Mouse (Mus musculus): ENCODE results near the gene Glp2r. TPM values are rescaled to one million over a fixed set of nuclear protein-coding genes. Genes with fewer than 3 reads are reported as not detected.

The Glp2r gene
- polyA plus RNA-seq, 1 experiment from 2014 or later, result 0.21 TPM

- Histone ChIP-seq H3K36me3 (ENCODE audit: control insufficient read depth, insufficient read depth, low read length) (no peaks in the 10 kb centered on the region), H3K27ac (ENCODE audit: low read length) (no peak overlapping the region), H3K9me3 (ENCODE audit: control insufficient read depth, low read length) (no peaks in the 10 kb centered on the region), H3K4me1 (replicated peaks; ENCODE audit: control insufficient read depth, insufficient read depth, low read length) (no peaks in the 10 kb centered on the region), H3K4me2 (ENCODE audit: low read depth, low read length) (no peak overlapping the region), H3K9ac (ENCODE audit: low read length) (no peak overlapping the region), H3K4me3 (ENCODE audit: low read length) (no peak overlapping the region), H3K27me3 (ENCODE audit: control insufficient read depth, insufficient read depth, low read depth, low read length) (no peaks in the 10 kb centered on the region)
- ATAC-seq (ENCODE audit: low read depth), result no peak
- WGBS, result 40% methylated on average over 4 of the region's 4 CpGs
These were observed 134.8 kb downstream of the Glp2r start for GRCm38 (mm10) chr11:67636201-67636600.

- Histone ChIP-seq H3K36me3 (ENCODE audit: control insufficient read depth, insufficient read depth, low read length) (no peaks in the 10 kb centered on the region), H3K9ac (ENCODE audit: low read length) (no peak overlapping the region), H3K4me3 (ENCODE audit: low read length) (no peak overlapping the region), H3K27me3 (ENCODE audit: control insufficient read depth, insufficient read depth, low read depth, low read length) (no peaks in the 10 kb centered on the region), H3K27ac (ENCODE audit: low read length) (no peak overlapping the region), H3K4me2 (ENCODE audit: low read depth, low read length) (no peak overlapping the region), H3K4me1 (replicated peaks; ENCODE audit: control insufficient read depth, insufficient read depth, low read length) (no peaks in the 10 kb centered on the region), H3K9me3 (ENCODE audit: control insufficient read depth, low read length) (no peaks in the 10 kb centered on the region)
- 63% methylated on average over 3 of the region's 3 CpGs for WGBS
- no peak for ATAC-seq (ENCODE audit: low read depth)
These were observed 137.2 kb downstream of the Glp2r start for GRCm38 (mm10) chr11:67633620-67634229.

GRCm38 (mm10) chr11:67632906-67633305, 138.0 kb downstream of the Glp2r start:
- no peaks in the 10 kb centered on the region for H3K9me3 ChIP-seq (ENCODE audit: control insufficient read depth, low read length)
- no peak overlapping the region for H3K27ac ChIP-seq (ENCODE audit: low read length)
- H3K4me1 ChIP-seq (replicated peaks; ENCODE audit: control insufficient read depth, insufficient read depth, low read length), result no peaks in the 10 kb centered on the region
- H3K36me3 ChIP-seq (ENCODE audit: control insufficient read depth, insufficient read depth, low read length), result no peaks in the 10 kb centered on the region
- H3K9ac ChIP-seq (ENCODE audit: low read length), result no peak overlapping the region
- H3K4me2 ChIP-seq (ENCODE audit: low read depth, low read length), result no peak overlapping the region
- H3K27me3 ChIP-seq (ENCODE audit: control insufficient read depth, insufficient read depth, low read depth, low read length), result no peaks in the 10 kb centered on the region
- WGBS, result 70% methylated on average over 8 of the region's 8 CpGs
- no peak for ATAC-seq (ENCODE audit: low read depth)
- no peak overlapping the region for H3K4me3 ChIP-seq (ENCODE audit: low read length)

GRCm38 (mm10) chr11:67628522-67628921, 142.4 kb downstream of the Glp2r start:
- Histone ChIP-seq H3K4me2 (ENCODE audit: low read depth, low read length) (no peak overlapping the region), H3K36me3 (ENCODE audit: control insufficient read depth, insufficient read depth, low read length) (no peaks in the 10 kb centered on the region), H3K4me1 (replicated peaks; ENCODE audit: control insufficient read depth, insufficient read depth, low read length) (no peaks in the 10 kb centered on the region), H3K27me3 (ENCODE audit: control insufficient read depth, insufficient read depth, low read depth, low read length) (no peaks in the 10 kb centered on the region), H3K4me3 (ENCODE audit: low read length) (no peak overlapping the region), H3K9me3 (ENCODE audit: control insufficient read depth, low read length) (no peaks in the 10 kb centered on the region), H3K9ac (ENCODE audit: low read length) (no peak overlapping the region), H3K27ac (ENCODE audit: low read length) (no peak overlapping the region)
- ATAC-seq (ENCODE audit: low read depth), result no peak
- 58% methylated on average over 2 of the region's 2 CpGs for WGBS

GRCm38 (mm10) chr11:67627179-67627578, 143.8 kb downstream of the Glp2r start:
- H3K27me3 ChIP-seq (ENCODE audit: control insufficient read depth, insufficient read depth, low read depth, low read length), result no peaks in the 10 kb centered on the region
- WGBS, result 77% methylated on average over 7 of the region's 7 CpGs
- H3K4me1 ChIP-seq (replicated peaks; ENCODE audit: control insufficient read depth, insufficient read depth, low read length), result no peaks in the 10 kb centered on the region
- H3K9me3 ChIP-seq (ENCODE audit: control insufficient read depth, low read length), result no peaks in the 10 kb centered on the region
- no peak overlapping the region for H3K27ac ChIP-seq (ENCODE audit: low read length)
- H3K4me2 ChIP-seq (ENCODE audit: low read depth, low read length), result no peak overlapping the region
- no peak for ATAC-seq (ENCODE audit: low read depth)
- no peak overlapping the region for H3K9ac ChIP-seq (ENCODE audit: low read length)
- no peak overlapping the region for H3K4me3 ChIP-seq (ENCODE audit: low read length)
- no peaks in the 10 kb centered on the region for H3K36me3 ChIP-seq (ENCODE audit: control insufficient read depth, insufficient read depth, low read length)

GRCm38 (mm10) chr11:67622340-67622739, 148.6 kb downstream of the Glp2r start:
- H3K4me3 ChIP-seq (ENCODE audit: low read length), result no peak overlapping the region
- WGBS, result 82% methylated on average over 7 of the region's 7 CpGs
- no peak for ATAC-seq (ENCODE audit: low read depth)
- no peak overlapping the region for H3K4me2 ChIP-seq (ENCODE audit: low read depth, low read length)
- no peaks in the 10 kb centered on the region for H3K4me1 ChIP-seq (replicated peaks; ENCODE audit: control insufficient read depth, insufficient read depth, low read length)
- H3K27me3 ChIP-seq (ENCODE audit: control insufficient read depth, insufficient read depth, low read depth, low read length), result no peaks in the 10 kb centered on the region
- no peak overlapping the region for H3K27ac ChIP-seq (ENCODE audit: low read length)
- no peaks in the 10 kb centered on the region for H3K36me3 ChIP-seq (ENCODE audit: control insufficient read depth, insufficient read depth, low read length)
- no peaks in the 10 kb centered on the region for H3K9me3 ChIP-seq (ENCODE audit: control insufficient read depth, low read length)
- H3K9ac ChIP-seq (ENCODE audit: low read length), result no peak overlapping the region

- Histone ChIP-seq H3K27me3 (ENCODE audit: control insufficient read depth, insufficient read depth, low read depth, low read length) (no peaks in the 10 kb centered on the region), H3K4me3 (ENCODE audit: low read length) (no peak overlapping the region), H3K9me3 (ENCODE audit: control insufficient read depth, low read length) (no peaks in the 10 kb centered on the region), H3K36me3 (ENCODE audit: control insufficient read depth, insufficient read depth, low read length) (no peaks in the 10 kb centered on the region), H3K4me2 (ENCODE audit: low read depth, low read length) (no peak overlapping the region), H3K4me1 (replicated peaks; ENCODE audit: control insufficient read depth, insufficient read depth, low read length) (0 out of 2 replicates have a peak, but pooled peaks cover 2% of the 10 kb centered on the region), H3K27ac (ENCODE audit: low read length) (no peak overlapping the region), H3K9ac (ENCODE audit: low read length) (no peak overlapping the region)
- 68% methylated on average over 13 of the region's 13 CpGs for whole genome bisulfite sequencing
- ATAC-seq (ENCODE audit: low read depth), result no peak
These were observed 154.3 kb downstream of the Glp2r start for GRCm38 (mm10) chr11:67616557-67617239.

GRCm38 (mm10) chr11:67612158-67612839, 158.7 kb downstream of the Glp2r start:
- 73% methylated on average over 9 of the region's 9 CpGs for WGBS
- Histone ChIP-seq H3K27me3 (ENCODE audit: control insufficient read depth, insufficient read depth, low read depth, low read length) (no peaks in the 10 kb centered on the region), H3K27ac (ENCODE audit: low read length) (no peak overlapping the region), H3K9me3 (ENCODE audit: control insufficient read depth, low read length) (no peaks in the 10 kb centered on the region), H3K36me3 (ENCODE audit: control insufficient read depth, insufficient read depth, low read length) (no peaks in the 10 kb centered on the region), H3K9ac (ENCODE audit: low read length) (no peak overlapping the region), H3K4me1 (replicated peaks; ENCODE audit: control insufficient read depth, insufficient read depth, low read length) (0 out of 2 replicates have a peak, but pooled peaks cover 2% of the 10 kb centered on the region), H3K4me2 (ENCODE audit: low read depth, low read length) (no peak overlapping the region), H3K4me3 (ENCODE audit: low read length) (no peak overlapping the region)
- ATAC-seq (ENCODE audit: low read depth), result no peak

Data from lung, embryonic 16.5 days (tissue).